Mouse (Mus musculus): Measurements from ENCODE around the gene Kbtbd6.
"Not testable (repeated sequence)": the region's sequence is repeated elsewhere in the genome, so short reads cannot be mapped to it uniquely, and the experiment has no call there.

Gene Kbtbd6

DNA sequence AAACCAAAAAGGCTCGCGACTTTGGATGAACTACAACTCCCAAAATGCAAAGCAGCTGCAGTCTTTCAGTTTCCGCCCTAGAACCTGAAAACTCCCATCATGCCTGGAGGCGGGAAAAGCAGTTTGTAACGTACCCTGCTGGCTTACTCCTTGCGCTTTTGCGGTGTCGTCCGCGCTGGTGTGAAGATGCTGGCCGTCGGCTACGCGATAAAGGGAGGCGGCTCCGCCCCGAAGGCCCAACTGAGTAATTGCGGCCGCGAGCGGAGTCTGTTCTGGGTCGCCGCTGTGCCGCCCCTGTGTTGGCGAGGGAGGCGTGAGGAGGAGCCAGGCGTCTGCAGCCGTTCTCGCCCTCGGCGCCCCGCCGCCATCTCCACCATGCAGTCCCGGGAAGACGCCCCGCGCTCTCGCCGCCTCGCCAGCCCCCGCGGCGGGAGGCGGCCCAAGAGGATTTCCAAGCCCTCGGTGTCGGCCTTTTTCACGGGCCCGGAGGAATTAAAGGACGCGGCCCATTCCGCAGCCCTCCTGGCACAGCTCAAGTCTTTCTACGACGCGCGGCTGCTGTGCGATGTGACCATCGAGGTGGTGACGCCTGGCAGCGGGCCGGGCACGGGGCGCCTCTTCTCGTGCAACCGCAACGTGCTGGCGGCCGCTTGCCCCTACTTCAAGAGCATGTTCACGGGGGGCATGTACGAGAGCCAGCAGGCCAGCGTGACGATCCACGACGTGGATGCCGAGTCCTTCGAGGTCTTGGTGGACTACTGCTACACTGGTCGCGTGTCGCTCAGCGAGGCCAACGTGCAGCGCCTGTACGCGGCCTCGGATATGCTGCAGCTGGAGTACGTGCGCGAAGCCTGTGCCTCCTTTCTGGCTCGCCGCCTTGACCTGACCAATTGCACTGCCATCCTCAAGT, at the start of gene Kbtbd6:
Kbtbd6 (plus strand) TSS at position 155 of the 910 bp plus-strand sequence.
- peak; percentile 91 for DNase-seq (ENCODE audit: low spot score)

- no peak for DNase-seq (ENCODE audit: low spot score)
Observed at GRCm38 (mm10) chr14:79407641-79408040, 44.0 kb upstream of the Kbtbd6 start.

DNA sequence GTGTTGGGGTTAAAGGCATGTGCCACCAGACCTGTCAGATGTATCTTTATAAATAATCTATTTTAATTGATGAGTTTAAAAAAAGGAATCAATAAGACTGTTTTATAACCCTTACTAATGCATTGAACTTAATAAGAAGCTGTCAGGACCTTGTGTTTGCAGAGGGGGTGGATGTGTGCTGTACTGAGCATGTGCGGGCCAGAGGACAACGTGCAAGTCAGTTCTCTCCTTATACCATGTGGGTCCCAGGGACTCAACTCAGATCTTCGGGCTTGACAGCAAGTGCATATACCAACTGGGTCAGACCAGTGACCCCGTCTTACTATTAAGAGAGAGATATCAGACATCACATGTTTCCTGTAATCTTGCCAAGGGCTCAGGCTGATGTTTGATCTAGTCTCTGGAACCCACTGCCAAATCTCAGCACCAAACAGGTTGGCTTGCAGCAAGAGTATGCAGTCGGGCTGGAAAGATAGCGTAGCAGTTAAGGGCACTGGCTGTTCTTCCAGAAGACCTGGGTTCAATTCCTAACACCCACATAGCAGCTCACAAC, 42.3 kb upstream of the Kbtbd6 start:
- no peak for DNase-seq (ENCODE audit: low spot score)

DNA sequence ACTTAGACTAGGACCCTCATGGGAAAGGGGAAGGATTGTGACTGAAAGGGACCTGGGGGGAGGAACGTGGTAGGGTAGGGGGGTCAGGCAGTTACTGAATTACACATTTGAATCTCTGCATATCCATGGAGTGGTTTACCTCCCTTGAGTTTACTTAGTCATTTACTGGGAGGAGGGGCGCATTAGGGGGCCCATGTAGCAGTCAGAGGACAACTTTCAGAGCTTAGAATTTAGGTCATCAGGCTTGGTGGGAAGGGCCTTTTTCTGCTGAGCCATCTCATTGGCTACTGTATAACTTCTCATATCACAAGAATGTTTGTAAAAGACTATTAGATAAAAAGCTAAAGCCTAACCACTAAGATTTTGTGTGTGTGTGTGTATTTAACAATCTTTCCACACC, 41.0 kb upstream of the Kbtbd6 start:
- DNase-seq (ENCODE audit: low spot score), result no peak

DNA sequence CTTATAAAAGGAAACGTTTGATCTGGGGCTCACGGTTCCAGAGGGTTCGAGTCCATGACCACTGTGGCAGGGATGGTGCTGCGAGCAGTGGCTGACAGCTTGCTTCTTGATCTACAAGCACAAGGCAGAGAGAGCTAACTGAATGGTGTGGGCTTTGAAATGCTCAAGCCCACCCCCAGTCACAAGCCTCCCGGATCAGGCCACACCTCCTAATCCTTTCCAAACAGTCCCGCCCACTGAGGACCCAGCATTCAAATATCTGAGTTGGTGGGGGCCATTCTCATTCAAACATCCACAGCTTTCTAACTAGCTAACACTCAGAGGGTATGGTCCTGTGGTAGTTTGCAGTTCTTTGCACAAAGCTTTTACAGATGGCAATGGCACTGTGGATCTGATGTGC, 38.5 kb upstream of the Kbtbd6 start:
- no peak for DNase-seq (ENCODE audit: low spot score)

DNA sequence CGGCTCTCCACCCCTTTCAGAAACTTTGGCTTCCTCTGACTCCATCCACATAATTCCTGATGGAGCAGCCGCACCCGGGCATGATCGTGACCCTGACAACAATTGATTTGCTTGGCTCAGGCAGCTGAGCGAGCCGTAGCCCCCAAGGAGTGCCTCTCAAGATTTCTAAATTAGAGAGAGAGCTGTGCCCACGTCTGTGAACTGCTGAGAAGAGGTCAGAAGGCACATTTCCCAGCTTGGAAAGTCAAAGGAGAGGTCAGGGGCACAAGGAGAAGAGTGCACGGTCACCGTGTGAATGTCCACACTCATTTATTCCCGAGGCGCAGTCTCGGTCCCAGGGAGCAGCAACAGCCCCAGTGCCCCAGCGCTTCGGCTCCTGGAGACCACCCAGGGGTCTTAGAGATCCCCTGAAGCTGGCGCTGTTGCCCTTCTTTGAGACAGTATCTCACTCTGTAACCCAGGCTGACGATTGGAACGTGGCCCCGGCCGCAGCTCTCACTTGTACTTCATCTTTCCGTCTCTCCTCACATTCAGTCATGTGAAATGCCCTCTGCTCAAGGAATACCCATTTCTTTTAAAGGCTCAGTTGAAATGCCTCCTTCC, 31.5 kb upstream of the Kbtbd6 start:
- DNase-seq (ENCODE audit: low spot score), result no peak

DNA sequence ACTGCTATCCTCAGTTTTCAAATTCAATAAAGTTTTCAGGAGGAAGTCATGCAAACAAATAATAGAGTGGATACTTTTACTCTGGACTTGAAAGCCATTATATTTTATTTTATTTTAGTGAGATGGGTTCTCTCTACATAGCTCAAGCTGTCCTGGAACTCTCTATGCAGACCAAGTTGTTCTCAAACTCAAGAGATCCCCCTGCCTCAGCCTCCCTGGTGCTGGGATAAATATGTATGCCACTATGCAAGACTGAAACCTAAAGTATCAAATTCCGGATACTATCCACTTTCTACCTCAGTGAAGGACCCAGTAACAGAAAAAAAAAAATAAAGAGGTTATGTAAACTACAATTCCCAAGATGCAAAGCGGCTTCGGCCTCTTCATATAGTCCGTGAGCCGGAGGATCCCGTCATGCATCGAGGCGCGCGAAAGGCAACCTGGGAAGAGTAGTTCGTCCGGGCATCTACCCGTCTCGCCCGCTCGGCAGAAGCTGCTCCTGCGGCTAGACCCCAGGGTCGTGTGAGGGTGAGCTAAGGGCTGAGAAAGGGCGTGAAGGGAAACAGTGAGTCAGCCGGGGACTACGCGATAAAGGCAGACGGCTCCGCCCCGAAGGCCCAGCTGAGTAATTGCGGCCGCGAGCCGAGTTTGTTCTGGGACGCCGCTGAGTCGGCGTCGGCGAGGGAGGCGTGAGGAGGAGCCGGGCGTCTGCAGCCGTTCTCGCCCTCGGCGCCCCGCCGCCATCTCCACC, 25.5 kb upstream of the Kbtbd6 start, which contains the start of gene Kbtbd7:
Kbtbd7 (plus strand) TSS at position 533 of the 751 bp plus-strand sequence.
- peak; percentile 97 for DNase-seq (ENCODE audit: low spot score)

GRCm38 (mm10) chr14:79426730-79427365, 24.8 kb upstream of the Kbtbd6 start:
- DNase-seq (ENCODE audit: low spot score), result not testable (repeated sequence)

DNA sequence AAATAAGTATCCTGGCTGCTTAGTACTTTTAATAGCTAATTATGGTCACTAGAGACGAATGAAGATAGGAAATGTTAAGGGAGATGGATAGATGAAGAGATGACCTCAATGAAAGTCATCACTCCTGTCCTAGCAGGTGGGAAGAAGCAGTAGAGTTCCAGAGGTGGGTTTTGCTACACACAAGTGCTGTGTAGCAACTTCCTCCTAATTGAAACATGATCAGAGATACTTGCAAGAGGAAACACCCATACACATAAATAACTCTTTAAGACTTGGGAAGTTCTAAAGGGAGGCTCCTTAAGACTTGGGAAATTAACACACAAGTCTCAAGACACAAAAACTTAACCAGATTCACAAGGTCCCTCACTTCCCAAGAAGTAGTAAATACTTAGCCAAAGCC, 17.6 kb upstream of the Kbtbd6 start:
- DNase-seq (ENCODE audit: low spot score), result no peak

DNA sequence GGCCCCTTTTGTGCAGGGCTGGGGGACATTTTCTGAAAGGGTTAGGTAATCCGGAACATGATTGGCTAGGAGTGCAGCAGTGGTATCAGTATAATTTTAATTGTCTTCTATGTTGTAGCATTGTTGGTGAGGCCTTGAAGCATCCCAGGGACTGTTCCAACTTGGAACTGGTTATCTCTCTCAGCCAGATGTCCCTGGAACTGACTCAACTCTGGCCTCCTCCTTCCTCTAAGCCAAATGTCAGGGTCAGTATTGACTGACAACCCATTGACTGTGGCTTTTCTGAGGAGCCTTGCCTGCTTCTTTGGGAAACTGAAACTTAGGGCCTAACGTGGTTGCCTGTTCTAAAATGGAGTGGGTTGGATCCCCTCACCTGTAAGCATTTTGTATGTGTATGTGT, 11.0 kb upstream of the Kbtbd6 start:
- no peak for DNase-seq (ENCODE audit: low spot score)

GRCm38 (mm10) chr14:79441441-79441840, 10.2 kb upstream of the Kbtbd6 start:
- DNase-seq (ENCODE audit: low spot score), result no peak

DNA sequence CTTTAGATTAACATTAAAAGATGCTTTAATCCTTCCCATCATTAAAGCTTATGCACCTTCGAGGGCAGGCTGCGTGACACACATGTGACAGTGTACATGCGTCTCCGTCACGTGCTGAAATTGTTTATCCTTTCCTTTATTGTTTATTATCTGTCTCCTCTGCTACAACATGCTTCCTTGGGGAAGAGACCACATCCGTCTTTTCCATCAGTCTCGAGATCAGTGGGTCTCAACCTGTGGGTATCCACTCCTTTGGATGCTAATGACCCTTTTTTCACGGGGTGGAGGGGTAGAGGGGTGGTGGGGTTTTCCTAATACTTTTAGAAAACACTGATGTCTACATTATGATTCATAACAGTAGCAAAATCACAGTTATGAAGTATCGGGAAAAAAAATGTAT, 7.0 kb upstream of the Kbtbd6 start:
- DNase-seq (ENCODE audit: low spot score), result no peak

DNA sequence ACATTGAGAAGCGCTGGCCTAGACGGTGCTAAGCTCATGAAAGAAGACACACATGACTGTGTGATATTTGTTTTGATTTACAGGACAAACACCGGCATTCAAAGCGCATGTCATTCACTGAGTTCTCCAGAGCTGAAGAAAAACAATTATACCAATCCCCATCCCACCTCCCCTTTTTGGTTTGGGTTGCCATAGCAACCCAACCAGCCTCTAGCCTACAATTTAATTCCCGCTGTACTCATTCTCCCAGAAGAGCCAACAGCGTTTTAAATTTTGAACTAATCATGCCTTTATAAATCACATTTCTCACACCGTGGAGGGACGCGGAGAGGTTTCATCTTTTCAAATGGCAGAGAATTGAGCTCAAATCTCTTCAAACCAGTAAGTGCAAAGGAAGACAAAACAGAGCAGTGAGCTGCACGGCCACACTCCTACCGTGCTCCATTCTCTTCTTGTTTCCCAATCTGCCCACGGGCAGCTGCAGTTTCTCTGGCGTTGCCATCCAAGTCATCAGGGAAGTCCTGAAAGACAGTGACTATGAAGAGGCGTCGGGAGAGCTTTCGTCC, 6.5 kb upstream of the Kbtbd6 start:
- no peak for DNase-seq (ENCODE audit: low spot score)

GRCm38 (mm10) chr14:79452591-79452934, 928 bp downstream of the Kbtbd6 start:
- DNase-seq (ENCODE audit: low spot score), result not testable (repeated sequence)

DNA sequence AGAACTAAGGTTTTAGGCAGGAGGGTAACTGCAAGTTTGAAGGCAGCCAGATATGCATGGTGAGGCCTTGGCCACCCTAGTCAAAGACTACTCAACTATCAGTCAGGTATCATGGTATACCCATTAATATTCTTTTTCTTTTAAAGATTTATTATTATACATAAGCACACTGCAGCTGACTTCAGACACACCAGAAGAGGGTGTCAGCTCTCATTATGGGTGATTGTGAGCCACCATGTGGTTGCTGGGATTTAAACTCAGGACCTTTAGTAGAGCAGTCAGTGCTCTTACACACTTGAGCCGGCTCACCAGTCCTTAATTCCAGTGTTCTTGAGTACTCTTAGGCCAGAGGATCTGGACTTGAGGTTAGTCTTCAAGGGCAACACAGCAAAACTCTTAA, 8.8 kb downstream of the Kbtbd6 start:
- DNase-seq (ENCODE audit: low spot score), result no peak

- no peak for DNase-seq (ENCODE audit: low spot score)
Observed at GRCm38 (mm10) chr14:79460988-79461387, 9.4 kb downstream of the Kbtbd6 start.

DNA sequence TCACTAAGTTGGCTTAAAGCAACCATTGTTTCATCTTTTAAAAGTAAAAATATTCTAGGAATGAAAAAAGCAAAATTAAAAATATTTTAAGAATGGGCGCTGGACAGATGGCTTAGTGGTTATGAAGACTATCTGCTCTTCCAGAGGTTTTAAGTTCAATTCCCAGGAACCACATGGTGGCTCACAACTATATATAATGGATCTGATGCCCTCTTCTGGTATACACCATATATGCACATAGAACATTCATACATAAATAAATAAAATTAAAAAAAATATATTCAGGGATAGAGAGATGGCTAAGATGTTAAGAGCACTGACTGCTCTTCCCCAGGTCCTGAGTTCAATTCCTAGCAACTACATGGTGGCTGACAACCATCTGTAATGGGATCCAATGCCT, 14.0 kb downstream of the Kbtbd6 start:
- DNase-seq (ENCODE audit: low spot score), result no peak

- DNase-seq (ENCODE audit: low spot score), result no peak
Observed at GRCm38 (mm10) chr14:79467621-79468020, 16.0 kb downstream of the Kbtbd6 start.

GRCm38 (mm10) chr14:79473384-79473783, 21.7 kb downstream of the Kbtbd6 start:
- DNase-seq (ENCODE audit: low spot score), result no peak

DNA sequence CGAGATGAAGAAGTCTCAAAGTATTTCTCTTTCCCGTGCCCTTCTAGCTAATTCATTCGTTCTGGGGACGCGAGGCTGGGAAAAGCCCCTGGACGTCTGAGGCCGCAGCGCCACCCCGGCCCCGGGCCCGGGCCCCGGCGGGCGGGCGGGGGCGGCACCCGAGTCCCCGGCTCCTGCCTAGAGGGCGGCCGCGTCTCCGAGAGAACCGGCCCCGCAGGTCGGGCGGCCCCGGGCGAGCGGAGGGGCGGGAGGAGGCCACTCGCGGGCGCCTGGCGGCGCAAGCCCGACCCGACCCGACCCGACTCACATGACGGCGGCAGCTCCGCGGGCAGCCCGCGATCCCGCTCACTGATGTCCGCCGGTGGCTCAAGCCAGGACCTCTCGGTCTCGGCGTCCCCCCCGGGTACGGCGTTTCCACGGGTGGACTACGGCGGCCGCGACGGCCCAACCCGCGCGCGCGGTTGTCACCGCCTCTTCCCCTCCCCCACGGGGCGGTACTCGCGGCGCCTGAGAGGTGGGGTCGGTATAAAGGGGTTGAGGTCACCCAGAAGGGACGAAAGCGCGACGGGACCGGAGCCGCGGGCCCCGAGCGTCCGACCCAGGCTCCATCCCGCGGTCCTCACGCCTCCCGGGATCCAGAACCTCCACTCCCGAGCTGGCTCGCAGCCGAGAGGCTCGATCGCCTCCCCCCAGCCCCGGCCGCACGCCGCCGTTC, 29.1 kb downstream of the Kbtbd6 start, which contains the start of gene Elf1:
Elf1 (plus strand) TSS at position 571 of the 715 bp plus-strand sequence.
- peak; percentile 93 for DNase-seq (ENCODE audit: low spot score)

Data from yolk sac, embryonic 10.5 days (tissue).